Mouse (Mus musculus) thymus, postnatal 36 days (tissue): ENCODE measurements around the gene Actrt1.

Experiments
- DNase-seq, 2 experiments: peaks; one replicate each; pipeline ENCODE4 v3.0.0; 2022; ENCODE audit warnings: mixed read lengths in 2 of 2

The Actrt1 gene

DNA sequence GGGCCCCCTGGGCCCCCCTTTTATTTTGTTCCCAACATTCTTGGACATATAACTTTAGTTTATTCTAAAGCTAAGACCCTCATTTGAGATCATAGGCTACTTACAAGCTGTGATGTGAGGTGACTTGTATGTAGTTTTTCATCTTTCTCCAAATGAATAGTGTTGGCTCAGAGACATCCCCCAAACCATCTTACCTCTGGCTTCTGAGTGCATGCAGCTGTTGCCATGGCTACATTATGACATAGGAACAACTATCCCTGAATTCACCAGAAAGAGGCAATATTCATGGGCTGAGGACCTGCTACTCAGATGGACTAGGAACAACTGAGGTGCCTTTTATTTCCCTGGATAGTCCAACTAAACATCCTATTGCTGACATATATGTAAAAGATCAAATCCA, at the start of gene Actrt1:
TSS of gene Actrt1 (plus strand) at position 301 of the 400 bp plus-strand sequence.
- DNase-seq: no peak

DNA sequence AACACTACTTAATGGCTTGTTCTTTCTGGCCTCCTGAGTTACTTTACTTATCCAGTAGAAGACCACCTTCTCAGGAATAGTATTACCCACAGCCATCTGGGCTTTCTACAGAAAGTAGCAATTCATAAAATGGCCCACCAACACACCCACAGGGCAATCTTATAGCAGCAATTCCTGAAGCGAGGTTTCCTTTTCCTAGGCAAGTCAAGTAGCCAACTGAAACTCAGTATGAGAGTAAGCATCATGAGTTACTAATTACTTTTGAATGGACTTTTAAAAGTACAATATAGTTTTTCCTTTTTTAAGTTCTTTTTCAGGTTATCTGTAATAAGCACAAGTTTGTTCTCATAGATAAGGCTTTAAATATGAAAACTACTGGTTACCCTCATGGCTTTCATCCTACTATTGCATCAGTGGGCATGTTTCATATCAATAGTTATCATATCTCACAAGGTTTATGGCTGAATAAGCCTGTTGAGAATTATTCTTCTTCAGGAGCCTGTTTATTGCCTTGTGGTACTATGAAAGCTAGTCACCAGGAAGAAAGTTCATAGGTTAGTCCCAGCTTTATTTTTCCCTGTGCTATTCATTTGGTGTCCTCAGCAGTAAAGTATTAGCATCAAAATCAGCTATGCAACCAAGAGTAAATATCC, 2.8 kb downstream of the Actrt1 start:
- no peak for DNase-seq
